Mouse (Mus musculus): ENCODE data around the gene Gjb6. TPM values are rescaled to one million over a fixed set of nuclear protein-coding genes. Genes with fewer than 3 reads are reported as not detected.
A peak's percentile ranks its signal among the peaks of the same experiment; 100 is the strongest.

Gjb6 gene
- polyA plus RNA-seq (2015; fragmentation: Nextera tagmentation; extraction: Ambion mirVana), result 0.20 and 0.70 TPM in 2 replicates

DNA sequence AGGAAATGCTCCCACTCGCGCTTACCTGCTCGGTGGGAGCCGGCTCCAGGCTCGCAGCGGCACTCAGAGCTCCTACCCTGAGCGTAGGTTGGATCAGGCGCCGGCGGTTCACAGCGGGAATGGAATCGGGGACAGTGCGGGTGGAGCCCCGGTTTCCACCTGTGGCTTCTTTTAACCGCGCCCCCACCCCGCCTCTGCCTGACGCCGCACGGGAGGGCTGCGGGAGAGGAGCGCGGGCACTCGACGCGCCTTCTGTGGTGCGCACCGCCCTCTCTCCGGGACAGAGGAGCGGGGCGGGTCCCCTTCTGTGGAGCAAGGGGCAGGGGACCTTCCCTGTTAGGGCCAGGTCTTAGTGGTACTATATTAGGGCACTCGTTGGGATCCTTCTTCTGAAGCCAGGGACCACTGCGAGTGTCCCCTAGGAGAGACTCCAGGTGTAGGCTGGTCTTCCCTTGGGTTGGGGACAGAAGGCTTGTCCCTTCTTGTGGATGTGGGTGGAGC, at the start of gene Gjb6:
Gene Gjb6 (minus strand): TSS at position 451 of the 501 bp plus-strand sequence.
- H3K9ac ChIP-seq, result peak within 1 kb of the TSS; percentile 26; the same call in 1 of the 2 replicates
- ATAC-seq, result peak; percentile 34; the same call in 1 of the 2 replicates
- no peaks in the 10 kb centered on the region for H3K36me3 ChIP-seq

DNA sequence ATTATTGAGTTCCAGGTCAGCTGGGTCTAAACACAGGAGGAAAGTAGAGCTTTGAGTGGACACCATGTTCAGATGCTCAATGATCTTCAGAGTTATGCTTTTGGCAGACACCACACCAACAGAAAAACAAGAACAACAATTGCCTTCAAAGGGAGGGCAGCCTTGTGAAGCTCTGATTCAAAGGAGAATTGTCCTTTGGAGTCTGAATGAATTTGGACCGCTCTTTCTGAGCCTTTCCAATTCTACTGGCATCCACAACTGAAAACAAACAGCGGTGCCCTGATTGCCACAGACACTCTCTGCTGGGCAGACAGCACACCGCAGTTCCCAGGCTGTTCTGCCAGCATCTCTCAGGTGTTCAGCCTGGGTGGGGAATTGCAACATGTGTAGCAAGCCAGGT, 32.1 kb upstream of the Gjb6 start:
- WGBS, result 93% methylated on average over 3 of the region's 3 CpGs
- ATAC-seq, result no peak
- peaks cover 7% of the 10 kb centered on the region; the same call in 1 of the 2 replicates for H3K4me1 ChIP-seq (replicated peaks)

More for the DNA sequence above, at the start of gene Gjb6:
- Histone ChIP-seq H3K4me1 (replicated peaks) (peaks cover 5% of the 10 kb centered on the region; the same call in 1 of the 2 replicates), H3K4me3 (replicated peaks) (peak within 1 kb of the TSS; percentile 38), H3K27ac (no peak within 1 kb of the TSS), H3K27me3 (replicated peaks) (peaks cover 24% of the 10 kb centered on the region), H3K9me3 (no peaks in the 10 kb centered on the region), H3K4me2 (replicated peaks) (peak within 1 kb of the TSS; percentile 78)
- 2% methylated on average over 33 of the region's 33 CpGs for WGBS

DNA sequence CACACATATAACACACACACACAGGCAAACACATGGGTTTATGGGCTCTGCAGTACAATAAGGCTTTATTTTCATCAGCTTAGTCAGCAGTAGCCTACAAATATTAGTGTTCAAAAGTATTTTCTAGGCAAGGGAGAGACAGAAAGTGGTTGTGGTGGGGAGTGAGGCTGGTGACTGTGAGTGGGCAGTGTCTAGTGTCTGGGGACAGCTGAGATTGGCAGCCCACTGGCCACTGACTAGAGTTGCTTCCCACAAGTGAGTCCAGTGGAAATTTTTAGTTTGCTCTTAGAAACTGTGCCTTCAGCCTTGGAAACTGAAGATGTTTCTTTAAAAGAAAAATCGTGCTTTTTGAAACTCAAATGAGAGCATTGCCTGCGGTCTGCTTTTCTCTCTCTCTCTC, 28.4 kb upstream of the Gjb6 start:
- Histone ChIP-seq H3K27ac (no peak overlapping the region), H3K4me1 (replicated peaks) (peaks cover 7% of the 10 kb centered on the region; the same call in 1 of the 2 replicates), H3K27me3 (replicated peaks) (no peaks in the 10 kb centered on the region), H3K36me3 (no peaks in the 10 kb centered on the region), H3K4me3 (replicated peaks) (no peak overlapping the region), H3K9ac (no peak overlapping the region), H3K9me3 (no peaks in the 10 kb centered on the region), H3K4me2 (replicated peaks) (no peak overlapping the region)
- 48% methylated on average over 2 of the region's 2 CpGs for WGBS
- ATAC-seq, result no peak

More for the DNA sequence above, 32.1 kb upstream of the Gjb6 start:
- Histone ChIP-seq H3K4me3 (replicated peaks) (no peak overlapping the region), H3K27ac (no peak overlapping the region), H3K9ac (no peak overlapping the region), H3K27me3 (replicated peaks) (no peaks in the 10 kb centered on the region), H3K4me2 (replicated peaks) (no peak overlapping the region), H3K9me3 (no peaks in the 10 kb centered on the region), H3K36me3 (no peaks in the 10 kb centered on the region)

DNA sequence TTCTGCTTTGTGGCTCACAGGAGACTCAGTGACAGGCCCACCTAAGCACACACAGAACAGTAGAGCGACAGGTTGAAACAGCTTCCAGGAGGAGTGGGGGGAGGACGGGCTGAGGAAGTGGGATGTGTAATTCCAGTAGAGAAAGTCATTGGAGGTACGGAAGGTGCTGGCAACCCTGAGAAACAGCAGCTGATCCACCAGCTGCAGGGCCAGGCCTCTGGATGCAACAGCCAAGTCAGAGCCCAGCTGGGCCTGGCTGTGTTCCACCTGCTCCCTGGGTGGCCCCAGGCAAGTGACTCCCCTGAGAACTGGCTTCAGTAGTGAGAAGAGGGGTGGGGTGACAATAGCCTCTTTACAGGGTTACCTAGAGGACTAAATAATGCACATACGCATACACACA, 27.8 kb upstream of the Gjb6 start:
- H3K4me1 ChIP-seq (replicated peaks), result peaks cover 7% of the 10 kb centered on the region; the same call in 1 of the 2 replicates
- no peaks in the 10 kb centered on the region for H3K36me3 ChIP-seq
- no peaks in the 10 kb centered on the region for H3K9me3 ChIP-seq
- WGBS, result 48% methylated on average over 4 of the region's 4 CpGs
- no peak overlapping the region for H3K9ac ChIP-seq
- H3K27me3 ChIP-seq (replicated peaks), result no peaks in the 10 kb centered on the region
- no peak overlapping the region for H3K4me2 ChIP-seq (replicated peaks)
- H3K27ac ChIP-seq, result 0 out of 2 replicates have a peak overlapping the region, but pooled peaks have one; percentile 13
- no peak overlapping the region for H3K4me3 ChIP-seq (replicated peaks)
- ATAC-seq, result peak; percentile 62

DNA sequence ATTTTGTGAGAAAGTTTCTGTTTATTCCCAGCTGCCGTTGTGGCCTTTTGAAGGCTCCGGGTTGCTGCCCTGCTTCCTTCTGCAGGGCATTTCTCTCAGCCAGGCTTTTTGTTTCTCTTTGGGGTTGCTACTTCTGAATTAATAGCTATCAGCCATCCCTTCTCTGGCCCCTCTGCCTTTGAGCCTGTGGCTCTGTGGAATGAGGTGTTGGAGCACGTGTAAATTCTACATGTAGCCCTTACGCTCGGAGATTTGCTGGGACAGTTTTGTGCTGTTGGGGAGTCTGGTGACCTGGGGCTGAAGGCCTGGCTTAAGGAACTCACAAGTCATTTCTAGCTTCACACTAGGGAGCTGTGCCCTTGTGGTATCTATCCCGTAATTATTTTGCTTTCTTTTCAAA, 21.5 kb upstream of the Gjb6 start:
- no peak for ATAC-seq
- 38% methylated on average over 6 of the region's 6 CpGs for WGBS
- no peak overlapping the region for H3K27ac ChIP-seq
- no peak overlapping the region for H3K4me3 ChIP-seq (replicated peaks)
- H3K9me3 ChIP-seq, result no peaks in the 10 kb centered on the region
- H3K27me3 ChIP-seq (replicated peaks), result no peaks in the 10 kb centered on the region
- no peak overlapping the region for H3K4me2 ChIP-seq (replicated peaks)
- H3K9ac ChIP-seq, result no peak overlapping the region
- 0 out of 2 replicates have a peak, but pooled peaks cover 6% of the 10 kb centered on the region for H3K4me1 ChIP-seq (replicated peaks)
- H3K36me3 ChIP-seq, result no peaks in the 10 kb centered on the region

DNA sequence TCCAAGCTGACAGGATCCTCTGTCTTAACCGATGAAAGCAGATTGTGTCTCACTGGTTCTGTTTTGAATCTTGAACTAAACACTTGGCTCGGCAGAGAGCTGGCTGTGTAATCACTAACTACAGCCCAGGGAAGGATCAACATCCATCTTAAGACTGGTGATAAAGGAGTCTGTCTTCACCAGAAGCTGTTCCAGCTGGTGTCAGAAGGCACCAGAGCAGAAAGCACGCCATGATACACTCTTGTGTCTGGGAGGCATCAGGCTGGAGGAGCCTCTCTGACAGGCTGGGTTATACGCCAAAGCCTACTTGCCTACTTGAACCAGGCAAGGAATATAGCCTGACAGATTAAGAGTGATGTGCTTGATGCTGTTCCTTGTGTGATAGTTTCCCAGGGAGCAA, 12.3 kb upstream of the Gjb6 start:
- no peak overlapping the region for H3K4me3 ChIP-seq (replicated peaks)
- peak; percentile 45; the same call in 1 of the 2 replicates for ATAC-seq
- H3K27ac ChIP-seq, result no peak overlapping the region

DNA sequence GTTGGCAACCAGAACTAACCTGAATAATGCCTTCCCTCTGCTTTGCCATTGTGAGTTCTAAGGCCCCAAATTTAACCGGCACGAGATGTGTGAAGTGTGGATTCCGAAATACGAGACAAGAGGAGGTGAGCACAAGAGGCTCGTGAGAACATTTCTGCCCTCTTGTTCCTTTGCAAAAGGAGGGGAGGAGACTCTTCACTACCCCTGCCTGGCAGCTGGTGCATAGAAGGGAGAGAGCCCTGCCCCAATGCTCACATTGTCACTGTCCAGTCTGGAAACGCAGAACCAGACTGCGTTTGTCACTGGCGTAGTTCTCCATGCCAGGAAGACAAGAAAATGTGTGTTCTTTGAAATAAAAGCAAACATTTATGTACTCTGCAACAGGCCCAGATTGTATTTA, 1.9 kb upstream of the Gjb6 start:
- WGBS, result 67% methylated on average over 8 of the region's 8 CpGs
- Histone ChIP-seq H3K9me3 (no peaks in the 10 kb centered on the region), H3K36me3 (no peaks in the 10 kb centered on the region), H3K4me3 (replicated peaks) (no peak overlapping the region), H3K27me3 (replicated peaks) (peaks cover 24% of the 10 kb centered on the region), H3K4me2 (replicated peaks) (no peak overlapping the region), H3K27ac (no peak overlapping the region), H3K4me1 (replicated peaks) (peaks cover 5% of the 10 kb centered on the region; the same call in 1 of the 2 replicates), H3K9ac (no peak overlapping the region)
- ATAC-seq, result no peak

More for the DNA sequence above, 12.3 kb upstream of the Gjb6 start:
- H3K9me3 ChIP-seq, result no peaks in the 10 kb centered on the region
- H3K36me3 ChIP-seq, result no peaks in the 10 kb centered on the region
- no peak overlapping the region for H3K9ac ChIP-seq
- WGBS, result 18% methylated on average over 4 of the region's 4 CpGs
- H3K27me3 ChIP-seq (replicated peaks), result no peaks in the 10 kb centered on the region
- 0 out of 2 replicates have a peak, but pooled peaks cover 2% of the 10 kb centered on the region for H3K4me1 ChIP-seq (replicated peaks)
- H3K4me2 ChIP-seq (replicated peaks), result no peak overlapping the region

DNA sequence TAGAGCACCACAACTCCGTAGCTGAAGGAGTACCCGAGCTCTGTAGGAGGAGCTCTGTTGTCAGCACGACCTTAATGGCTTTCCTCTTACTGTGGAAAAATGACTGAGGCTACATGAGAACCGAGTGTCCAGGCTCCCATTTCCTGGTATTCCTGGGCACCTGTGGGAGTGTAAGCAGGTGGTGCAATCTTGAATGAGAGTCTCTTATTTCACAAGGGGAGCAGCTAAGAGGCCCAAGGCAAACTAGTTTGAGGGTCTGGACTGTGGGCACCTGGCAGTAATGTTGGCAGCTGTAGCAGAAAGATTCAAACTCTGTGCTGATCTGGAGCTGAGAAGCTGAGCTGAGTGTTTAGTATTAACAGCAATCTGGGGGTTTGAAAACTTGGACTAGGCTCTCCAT, 6.0 kb downstream of the Gjb6 start:
- Histone ChIP-seq H3K36me3 (no peaks in the 10 kb centered on the region), H3K27me3 (replicated peaks) (0 out of 2 replicates have a peak, but pooled peaks cover 3% of the 10 kb centered on the region), H3K4me3 (replicated peaks) (no peak overlapping the region), H3K9ac (no peak overlapping the region), H3K9me3 (no peaks in the 10 kb centered on the region), H3K27ac (no peak overlapping the region), H3K4me2 (replicated peaks) (no peak overlapping the region), H3K4me1 (replicated peaks) (no peaks in the 10 kb centered on the region)
- 48% methylated on average over 4 of the region's 4 CpGs for WGBS
- peak; percentile 41; the same call in 1 of the 2 replicates for ATAC-seq

DNA sequence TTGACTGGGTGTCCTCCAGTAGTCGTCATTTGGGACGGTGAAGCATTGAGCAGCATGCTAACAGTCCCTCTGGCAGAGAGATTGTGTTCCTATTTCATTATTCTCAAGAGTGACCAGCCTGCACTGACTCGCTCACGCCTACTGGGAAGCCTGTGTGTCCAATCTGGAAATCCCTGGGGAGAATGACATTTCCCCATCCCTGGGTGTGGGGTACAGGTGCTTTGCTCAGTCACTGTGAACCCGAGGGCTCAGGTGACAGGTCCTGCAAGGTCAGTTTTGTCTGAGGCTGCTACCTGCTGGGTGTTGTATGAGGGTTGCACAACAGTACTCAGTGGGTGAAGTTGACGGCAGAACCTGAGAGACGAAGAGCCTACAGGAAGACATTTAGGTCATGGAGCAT, 11.1 kb downstream of the Gjb6 start:
- Histone ChIP-seq H3K4me3 (replicated peaks) (no peak overlapping the region), H3K27me3 (replicated peaks) (no peaks in the 10 kb centered on the region)
- 88% methylated on average over 7 of the region's 7 CpGs for WGBS

DNA sequence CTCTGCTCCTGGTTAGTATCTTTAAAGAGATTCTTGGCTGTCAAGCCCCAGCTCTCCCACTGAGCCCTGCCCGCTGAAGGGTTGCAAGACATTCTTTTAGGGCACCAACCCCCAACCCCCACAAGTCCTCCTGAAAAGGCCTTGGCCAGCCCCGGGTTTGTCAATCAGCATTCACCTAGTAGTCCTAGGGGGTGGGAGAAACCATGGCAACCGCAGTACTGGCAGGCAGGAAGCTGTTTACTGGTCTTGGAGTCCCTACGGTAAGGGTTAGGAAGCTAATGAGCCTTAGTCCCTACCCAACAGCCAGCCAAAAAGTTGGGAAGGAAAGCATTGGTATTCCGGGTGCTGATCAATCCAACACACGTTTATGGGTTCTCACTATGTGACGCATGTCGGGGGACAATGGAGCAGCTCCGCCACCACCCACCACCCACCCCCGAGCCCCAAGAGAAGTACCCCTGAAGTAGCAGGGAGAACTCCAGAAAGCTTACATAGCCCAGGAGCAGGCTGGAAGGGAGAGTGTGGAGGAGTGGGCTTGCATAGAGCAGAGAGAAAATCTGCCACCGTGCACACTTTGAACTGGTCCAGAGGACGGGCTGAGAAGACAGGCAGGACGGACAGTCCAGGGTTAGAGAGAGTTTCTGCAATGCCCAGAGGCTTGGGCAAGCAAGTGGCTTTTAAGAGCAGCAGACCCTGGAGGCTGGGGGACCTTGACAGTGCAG, 17.4 kb downstream of the Gjb6 start, which contains the start of gene Gm4491:
Gene Gm4491 (minus strand): TSS at position 61 of the 722 bp plus-strand sequence.
- Histone ChIP-seq H3K27ac (no peak within 1 kb of the TSS), H3K4me3 (replicated peaks) (no peak within 1 kb of the TSS), H3K27me3 (replicated peaks) (no peaks in the 10 kb centered on the region), H3K4me2 (replicated peaks) (no peak within 1 kb of the TSS), H3K36me3 (no peaks in the 10 kb centered on the region), H3K4me1 (replicated peaks) (no peaks in the 10 kb centered on the region), H3K9ac (no peak within 1 kb of the TSS), H3K9me3 (no peaks in the 10 kb centered on the region)
- 31% methylated on average over 13 of the region's 13 CpGs for WGBS
- no peak for ATAC-seq

More for the DNA sequence above, 11.1 kb downstream of the Gjb6 start:
- Histone ChIP-seq H3K27ac (no peak overlapping the region), H3K4me2 (replicated peaks) (no peak overlapping the region), H3K9ac (no peak overlapping the region), H3K4me1 (replicated peaks) (no peaks in the 10 kb centered on the region), H3K36me3 (no peaks in the 10 kb centered on the region), H3K9me3 (no peaks in the 10 kb centered on the region)
- ATAC-seq, result no peak

DNA sequence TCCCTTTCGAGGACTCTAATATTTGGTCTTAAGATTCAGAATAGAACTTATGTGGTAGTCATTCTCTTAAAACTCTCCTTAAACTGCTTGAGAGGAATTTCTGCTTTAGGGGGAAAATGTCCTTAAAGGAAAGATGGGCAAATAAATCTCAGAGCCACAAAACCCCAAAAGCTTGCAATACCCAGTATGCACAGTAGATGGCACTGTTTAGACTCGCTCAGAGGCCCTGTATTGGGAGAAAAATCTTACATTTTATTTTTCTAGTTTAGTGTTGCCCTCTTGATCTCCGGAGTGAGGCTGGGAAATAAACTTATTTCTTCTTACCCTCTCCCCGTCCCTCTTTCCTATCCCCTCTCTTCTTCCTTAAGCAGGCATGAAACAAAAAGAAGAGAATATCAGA, 24.2 kb downstream of the Gjb6 start:
- no peak overlapping the region for H3K4me3 ChIP-seq (replicated peaks)
- H3K27me3 ChIP-seq (replicated peaks), result peaks cover 29% of the 10 kb centered on the region
- no peak for ATAC-seq

DNA sequence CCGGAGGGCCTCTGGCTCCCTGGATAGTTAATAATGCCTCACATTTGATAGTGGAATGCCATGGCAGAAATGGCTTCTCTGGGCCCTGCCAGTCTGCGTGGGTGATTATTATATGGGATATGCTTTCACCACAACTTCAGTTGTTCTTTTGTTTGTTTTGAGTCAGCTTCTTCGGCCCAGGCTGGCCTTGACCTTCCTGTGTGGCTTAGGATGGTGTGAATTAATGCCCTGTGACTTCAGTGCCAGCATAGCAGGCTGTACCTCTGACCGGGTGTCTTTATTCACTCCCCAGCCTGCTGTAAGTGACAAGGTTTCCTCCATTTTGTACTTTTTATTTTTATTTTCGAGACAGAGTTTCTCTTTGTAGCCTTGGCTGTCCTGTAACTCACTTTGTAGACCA, 25.5 kb downstream of the Gjb6 start:
- ATAC-seq, result no peak
- Histone ChIP-seq H3K9ac (no peak overlapping the region), H3K4me2 (replicated peaks) (no peak overlapping the region), H3K27ac (no peak overlapping the region), H3K9me3 (no peaks in the 10 kb centered on the region), H3K27me3 (replicated peaks) (peaks cover 40% of the 10 kb centered on the region), H3K36me3 (no peaks in the 10 kb centered on the region), H3K4me1 (replicated peaks) (peaks cover 7% of the 10 kb centered on the region), H3K4me3 (replicated peaks) (no peak overlapping the region)
- WGBS, result 58% methylated on average over 5 of the region's 5 CpGs

More for the DNA sequence above, 24.2 kb downstream of the Gjb6 start:
- 8% methylated on average over 4 of the region's 4 CpGs for whole genome bisulfite sequencing
- H3K27ac ChIP-seq, result no peak overlapping the region
- peaks cover 7% of the 10 kb centered on the region for H3K4me1 ChIP-seq (replicated peaks)
- no peak overlapping the region for H3K4me2 ChIP-seq (replicated peaks)
- H3K9me3 ChIP-seq, result no peaks in the 10 kb centered on the region
- H3K9ac ChIP-seq, result no peak overlapping the region
- no peaks in the 10 kb centered on the region for H3K36me3 ChIP-seq

Measured in intestine, embryonic 15.5 days (tissue).